Mouse (Mus musculus) adrenal gland, adult 18-20 months (tissue): ENCODE measurements around the gene Btf3. TPM values are rescaled to one million over a fixed set of nuclear protein-coding genes. Genes with fewer than 3 reads are reported as not detected.

Experiments used
- DNase-seq, 2 experiments: peaks; one replicate each; pipeline ENCODE4 v3.0.0; 2021 to 2022; ENCODE audit warnings: low spot score in 2 of 2
- total RNA-seq, 2 experiments: library from RNA; stranded (reverse); gene quantifications; 1 replicate in 1 of 2; 2 replicates in 1 of 2; pipeline ENCODE4 v1.2.3; 2021

Btf3 gene
- total RNA-seq, 2 experiments from 2014 or later = 298 to 383 TPM

DNA sequence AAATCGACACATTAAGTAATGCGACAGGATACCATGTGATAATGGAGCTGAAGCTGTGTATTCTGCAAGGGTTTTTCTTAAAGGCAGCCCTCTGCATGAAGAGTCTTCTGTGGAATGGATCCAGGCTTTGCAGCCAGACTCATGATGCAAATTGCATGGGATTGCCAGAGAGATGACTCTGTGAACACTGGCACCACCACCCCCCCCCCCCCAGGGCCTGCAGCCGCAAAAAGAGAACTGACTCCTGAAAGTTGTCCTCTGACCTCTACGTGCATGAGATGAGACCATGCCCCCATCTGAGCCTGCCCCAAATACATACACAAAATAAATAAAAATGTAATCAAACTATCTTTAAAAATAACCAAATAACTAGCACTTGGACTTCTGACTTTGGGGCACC is 32.7 kb upstream of the Btf3 start:
- no peak for DNase-seq

DNA sequence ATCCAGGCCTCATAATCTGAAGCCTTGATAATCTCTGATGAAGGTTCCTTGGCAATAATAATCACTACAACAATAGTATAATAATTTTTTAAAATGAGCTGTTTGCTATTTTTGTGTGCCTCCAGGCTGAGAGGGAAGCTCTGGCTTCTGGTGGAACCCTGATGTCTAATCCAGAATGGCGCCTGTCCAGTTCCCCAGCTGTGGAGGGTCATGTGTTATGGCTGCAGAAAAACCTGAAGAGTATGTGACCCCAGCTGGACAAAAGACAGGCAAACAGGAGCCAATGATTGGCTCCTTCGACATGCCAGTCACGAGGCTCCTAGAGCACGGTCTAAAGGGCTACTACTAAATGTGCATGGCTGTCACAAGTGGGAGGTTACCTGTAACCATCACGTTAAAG is 23.7 kb upstream of the Btf3 start:
- DNase-seq = no peak

- no peak for DNase-seq
Measured at GRCm38 (mm10) chr13:98336205-98336604, 19.4 kb upstream of the Btf3 start.

DNA sequence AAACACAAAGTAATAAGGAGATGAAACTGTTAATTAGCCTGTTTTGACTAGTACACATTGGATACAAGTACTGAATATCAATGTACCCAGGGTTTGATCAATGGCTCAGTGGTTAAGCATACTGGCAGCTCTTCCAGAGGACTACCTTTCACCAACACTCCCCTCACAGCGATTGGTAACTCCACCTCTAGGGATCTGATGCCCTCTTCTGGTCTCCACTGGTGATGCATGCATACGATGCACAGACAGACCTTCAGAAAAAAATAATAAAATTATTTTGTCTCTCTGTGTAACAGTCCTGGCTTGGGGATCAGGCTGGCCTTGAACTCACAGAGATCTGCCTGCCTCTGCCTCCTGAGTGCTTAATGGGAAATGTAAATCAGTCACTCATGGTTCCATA is 15.3 kb upstream of the Btf3 start:
- peak; percentile 27 to 33 for DNase-seq

DNA sequence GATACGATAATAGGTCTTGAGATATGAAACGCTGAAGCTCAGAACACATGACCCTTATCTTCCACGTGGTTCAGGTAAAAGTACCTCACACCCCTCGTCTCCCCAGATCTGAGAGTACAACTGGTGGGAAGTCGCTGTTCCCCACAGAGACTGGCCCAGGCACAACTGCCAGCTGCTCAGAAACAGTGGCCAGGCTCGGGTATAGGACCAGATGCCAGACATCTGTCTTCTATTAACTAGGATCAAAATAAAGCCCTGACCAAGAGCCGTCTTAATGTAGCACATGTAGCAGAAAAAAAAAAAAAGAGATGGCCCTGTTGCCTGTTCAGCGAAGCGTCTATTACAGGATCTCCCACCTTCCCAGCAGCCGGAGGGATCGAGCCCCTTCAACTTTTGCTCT is 8.2 kb upstream of the Btf3 start:
- DNase-seq = no peak

DNA sequence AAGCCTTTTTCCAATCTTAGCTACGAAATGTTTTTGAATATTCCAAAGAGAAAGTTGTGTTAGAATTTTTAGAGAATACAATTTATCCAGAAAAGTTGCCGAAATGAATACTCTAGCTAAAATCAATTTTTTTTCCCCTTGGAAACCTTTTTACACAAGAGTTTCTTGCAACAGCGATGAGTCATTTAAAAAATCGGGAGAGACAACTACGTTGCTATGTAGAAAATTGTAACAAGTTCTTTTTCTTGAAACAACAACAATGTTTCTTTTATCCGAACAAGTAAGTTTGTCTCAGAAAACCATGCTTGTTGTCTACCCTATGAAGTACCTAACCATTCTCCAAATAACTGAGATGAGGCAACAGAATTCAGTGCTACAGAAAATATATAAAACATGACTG is 1.1 kb upstream of the Btf3 start:
- no peak for DNase-seq

DNA sequence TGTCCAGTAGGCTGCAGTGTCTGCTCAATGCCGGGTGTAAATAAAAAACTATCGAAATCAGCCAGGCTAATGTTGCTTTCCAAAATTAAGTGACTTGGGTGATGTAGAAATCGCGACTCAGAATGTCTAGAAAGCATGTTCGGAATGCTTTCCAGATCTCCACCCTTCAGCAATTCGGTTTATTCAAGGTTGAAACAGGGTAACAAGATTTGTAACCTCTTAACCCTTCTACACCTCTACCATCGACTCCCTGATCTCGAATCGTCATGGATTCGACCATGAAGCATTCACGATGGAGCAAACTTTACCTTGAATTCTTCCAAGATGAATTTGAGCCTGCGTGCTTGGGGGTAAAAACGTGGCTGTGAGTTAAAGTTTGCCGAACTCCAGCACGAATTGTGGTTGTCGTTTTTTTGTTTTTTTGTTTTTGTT is 456 bp upstream of the Btf3 start:
- no peak for DNase-seq

DNA sequence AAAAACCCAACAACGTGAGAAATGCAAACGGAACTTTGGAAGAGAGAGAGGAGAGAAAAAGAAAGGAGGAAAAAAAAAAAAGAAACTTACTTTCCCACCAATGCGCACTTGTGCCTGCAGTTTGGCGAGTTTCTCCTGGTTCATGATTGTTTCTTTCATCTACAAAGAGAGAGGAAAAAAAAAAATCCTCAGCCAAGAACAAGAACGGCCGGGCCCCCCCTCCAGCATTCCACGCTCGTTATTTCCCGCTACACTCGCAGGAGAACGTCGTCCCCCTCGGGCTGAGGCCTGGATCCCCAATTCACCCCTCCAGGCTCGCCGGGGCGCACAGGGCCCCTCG is 696 bp downstream of the Btf3 start:
- DNase-seq = no peak

DNA sequence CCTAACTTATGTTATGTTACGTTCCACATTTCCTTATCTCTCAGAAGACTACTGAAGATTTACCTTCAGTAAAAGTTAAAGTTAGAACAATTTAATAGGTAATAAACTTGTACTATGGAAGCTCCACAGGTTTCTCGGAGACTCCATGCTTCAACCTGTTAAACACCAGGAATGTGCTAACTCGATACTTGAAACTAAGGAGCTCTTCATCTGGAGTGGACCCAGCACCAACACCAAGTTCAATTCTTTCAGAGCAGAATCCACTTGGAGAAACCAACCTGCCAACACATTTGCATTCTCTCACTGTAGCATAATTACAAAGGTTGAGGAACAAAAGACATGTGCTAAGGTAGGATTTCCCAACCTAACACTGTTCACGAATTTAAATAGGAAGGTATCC is 1.7 kb downstream of the Btf3 start:
- DNase-seq = no peak

GRCm38 (mm10) chr13:98313631-98314030 is 3.2 kb downstream of the Btf3 start:
- DNase-seq = no peak

- DNase-seq = no peak
Measured at GRCm38 (mm10) chr13:98311597-98311996, 5.2 kb downstream of the Btf3 start.

GRCm38 (mm10) chr13:98308724-98309123 is 8.1 kb downstream of the Btf3 start:
- DNase-seq = no peak

DNA sequence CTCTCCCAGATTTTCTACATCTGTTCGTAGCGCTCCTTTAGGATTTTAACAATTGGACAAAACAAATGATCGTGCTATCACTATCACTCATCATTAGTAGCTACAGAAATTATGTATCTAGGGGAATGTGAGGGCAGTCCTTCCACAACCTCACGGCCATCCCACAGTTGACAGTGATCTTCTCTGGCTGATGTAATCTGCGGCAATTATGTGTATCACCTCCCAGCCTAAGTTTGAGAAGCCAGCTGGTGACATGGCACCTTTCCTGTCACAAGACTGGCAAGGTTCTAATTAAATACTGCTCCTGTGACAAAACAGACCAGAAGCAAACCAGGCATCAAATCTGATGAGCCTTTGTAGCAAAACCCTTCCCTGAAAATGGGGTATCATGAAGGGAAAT is 8.8 kb downstream of the Btf3 start:
- no peak for DNase-seq

DNA sequence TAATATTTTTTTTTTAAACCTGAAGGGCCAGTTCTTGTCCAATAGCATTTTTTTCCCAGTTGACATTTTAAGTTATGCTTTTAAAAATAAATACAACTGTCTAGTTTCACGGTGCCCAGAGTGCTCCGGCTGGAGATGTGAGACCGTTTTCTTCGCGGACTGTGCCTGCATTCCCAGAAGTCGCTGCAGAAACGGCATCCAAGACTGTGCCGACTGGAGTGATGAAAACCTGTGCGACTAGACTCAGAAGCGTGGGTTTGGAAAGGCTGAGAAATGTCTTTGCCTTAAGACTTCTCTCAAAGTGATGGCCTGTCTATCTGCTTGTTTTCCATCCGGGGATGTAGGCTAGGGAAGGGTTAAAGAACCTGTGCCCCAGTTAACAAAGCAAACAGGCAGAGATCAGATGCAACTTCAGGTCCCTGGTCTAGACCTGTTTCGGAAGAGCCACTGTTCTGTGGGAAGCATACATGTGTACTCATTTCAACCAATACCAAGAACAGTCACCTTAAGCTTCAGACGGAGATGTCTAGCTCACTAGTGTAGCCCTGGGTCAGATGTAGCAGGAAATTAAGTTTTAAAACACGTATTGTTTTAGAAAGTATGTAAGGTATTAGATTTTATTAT is 9.8 kb downstream of the Btf3 start:
- DNase-seq = no peak

GRCm38 (mm10) chr13:98306393-98306792 is 10.4 kb downstream of the Btf3 start:
- no peak for DNase-seq

- no peak for DNase-seq
Measured at GRCm38 (mm10) chr13:98305257-98305656, 11.5 kb downstream of the Btf3 start.

DNA sequence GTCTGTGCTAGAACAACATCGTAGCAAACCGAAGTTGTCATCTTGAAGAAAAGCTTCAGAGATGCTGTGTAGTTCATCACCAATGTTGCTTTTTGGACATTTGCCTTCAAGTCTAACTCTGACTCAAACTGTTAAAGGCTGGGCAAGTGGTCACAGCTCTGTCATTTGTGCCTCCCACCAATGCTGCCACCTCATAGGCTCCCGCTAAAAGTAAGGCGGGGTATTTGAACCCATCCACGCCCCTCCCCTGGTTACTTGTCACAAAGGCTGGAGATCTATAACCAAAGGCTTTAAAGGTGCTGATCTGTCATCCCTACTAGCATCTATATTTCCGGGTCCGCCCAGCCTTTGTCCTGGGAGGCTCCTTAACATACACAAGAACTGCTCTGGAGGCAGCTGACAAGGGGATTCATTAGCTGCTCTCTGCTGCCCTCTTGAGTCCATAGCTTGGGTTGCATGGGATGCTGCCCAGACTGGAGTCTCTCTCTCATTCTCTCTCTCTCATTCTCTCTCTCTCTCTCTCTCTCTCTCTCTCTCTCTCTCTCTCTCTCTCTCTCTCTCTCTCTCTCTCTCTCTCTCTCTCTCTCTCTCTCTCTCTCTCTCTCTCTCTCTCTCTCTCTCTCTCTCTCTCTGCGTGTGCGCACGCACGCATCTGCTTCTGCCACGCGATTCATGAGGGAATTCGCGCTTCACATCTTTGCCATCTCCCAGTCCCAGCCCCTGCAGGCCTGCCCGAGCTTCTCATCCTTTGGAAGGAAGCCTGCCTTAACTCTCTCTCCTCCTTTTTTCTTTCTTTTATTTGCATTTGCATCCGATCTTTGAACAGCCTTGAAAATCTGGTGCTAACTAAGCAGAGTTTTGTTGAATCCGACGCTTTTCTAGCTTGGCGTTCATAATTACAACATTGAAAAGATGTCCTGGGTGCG is 17.7 kb downstream of the Btf3 start:
- DNase-seq = peak; percentile 63 to 67

GRCm38 (mm10) chr13:98297883-98298482 is 18.8 kb downstream of the Btf3 start:
- DNase-seq = no peak

DNA sequence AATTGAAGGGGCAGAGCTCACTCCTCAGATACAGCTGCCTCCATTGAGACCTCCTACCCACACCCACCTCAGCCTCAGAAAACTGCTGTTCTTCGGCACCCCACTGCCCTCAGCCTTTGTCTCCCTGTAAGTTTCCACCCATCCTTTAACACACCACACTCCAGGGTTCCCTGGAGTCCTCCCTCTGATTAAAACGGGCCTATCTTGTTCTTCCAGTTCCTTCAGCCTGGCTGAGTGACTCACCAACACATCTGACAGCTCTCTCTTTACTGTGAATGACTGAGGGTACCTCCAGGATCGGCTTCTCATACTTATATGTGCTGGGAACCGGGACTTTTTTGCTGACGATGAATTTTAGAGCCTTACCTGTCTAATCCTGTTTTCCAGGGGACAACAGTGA is 20.7 kb downstream of the Btf3 start:
- DNase-seq = no peak

DNA sequence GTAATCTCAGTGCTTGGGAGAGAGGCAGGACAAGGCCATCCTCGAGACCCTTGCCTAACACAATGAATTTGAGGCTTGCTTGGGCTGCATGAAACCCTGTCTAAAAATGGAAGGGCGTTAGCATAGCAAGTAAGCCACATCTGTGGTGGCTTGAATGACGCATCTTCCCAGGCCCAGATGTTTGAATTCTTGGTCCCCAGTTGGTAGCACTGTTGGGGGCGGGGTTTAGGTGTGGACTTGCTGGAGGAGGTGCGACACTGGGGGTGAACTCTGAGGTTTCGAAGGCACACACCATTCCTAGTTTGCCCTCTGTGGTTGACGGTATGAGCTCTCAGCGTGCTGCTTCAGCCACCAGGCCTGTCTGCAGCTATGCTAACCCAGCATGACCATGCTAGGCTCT is 25.1 kb downstream of the Btf3 start:
- no peak for DNase-seq

DNA sequence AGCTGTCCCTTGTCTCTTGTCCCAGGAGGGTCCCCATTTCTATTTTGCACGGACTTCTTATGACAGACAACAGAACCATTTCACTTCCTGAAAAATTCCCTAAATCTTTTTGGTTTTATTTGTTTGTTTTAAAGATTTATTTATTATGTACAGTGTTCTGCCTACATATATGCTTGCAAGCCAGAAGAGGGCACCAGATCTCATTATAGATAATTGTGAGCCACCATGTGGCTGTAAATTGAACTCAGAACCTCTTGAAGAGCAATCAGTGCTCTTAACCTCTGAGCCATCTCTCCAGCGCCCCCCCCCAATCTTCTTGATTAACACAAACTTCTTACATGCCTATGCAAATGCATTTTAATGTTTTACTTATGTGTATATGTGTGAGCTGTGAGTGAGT is 26.1 kb downstream of the Btf3 start:
- no peak for DNase-seq

DNA sequence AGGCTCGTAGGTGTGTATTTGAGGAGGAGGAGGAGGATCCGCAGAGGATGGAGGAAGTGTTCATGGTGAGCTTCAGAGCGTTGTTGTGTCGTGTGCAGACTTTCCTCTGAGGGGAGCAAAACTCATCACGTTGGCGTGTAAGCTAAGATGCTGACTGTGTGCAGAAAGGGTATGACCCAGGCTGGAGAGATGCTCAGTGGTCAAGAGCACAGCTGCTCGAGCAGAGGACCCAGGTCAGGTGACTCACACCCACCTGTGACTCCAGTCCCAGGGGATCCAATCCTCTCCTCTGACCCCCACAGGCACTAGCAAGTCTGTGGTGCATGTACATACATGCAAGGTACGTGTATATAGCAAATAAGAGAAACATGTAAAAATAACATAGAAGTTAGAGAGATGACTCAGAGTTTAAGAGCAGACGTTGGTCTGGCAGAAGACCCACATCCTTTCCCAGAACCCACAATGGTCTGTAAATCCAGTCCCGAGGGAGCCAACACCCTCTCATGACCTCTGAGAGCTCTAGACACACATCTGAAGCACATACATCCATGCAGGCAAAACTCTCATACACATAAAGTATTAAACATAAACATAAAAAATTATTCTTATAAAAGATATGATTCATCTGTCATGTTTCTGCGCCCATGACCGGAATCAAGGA is 35.7 kb downstream of the Btf3 start:
- no peak for DNase-seq
